Mouse (Mus musculus) MEL (cell line): ENCODE measurements at regions not wholly inside any gene's neighbourhood (a gene's known extent, or its start where the extent isn't known, plus 50 kb on each side); places are given as distances from the start of the nearest gene placed in this dataset.

Experiments used
- CHD2 ChIP-seq: IDR thresholded peaks from 2 replicates; pipeline ENCODE4 v1.6.1; 2011; ENCODE audit warnings: low read length, improper control_type of control experiment
- CTCF ChIP-seq, 3 experiments: IDR thresholded peaks in 2 of 3; conservative IDR thresholded peaks in 1 of 3; 2 replicates each; pipeline ENCODE4 v1.5.1; 2011 to 2012; ENCODE audit warnings: low read length in 3 of 3, low read depth in 2 of 3, mild to moderate bottlenecking in 2 of 3, improper control_type of control experiment in 1 of 3, inconsistent platforms in 1 of 3, mixed read lengths in 1 of 3, moderate library complexity in 1 of 3; ENCODE audit not compliant: control insufficient read depth in 1 of 3, insufficient read depth in 1 of 3, poor library complexity in 1 of 3, severe bottlenecking in 1 of 3
- E2F4 ChIP-seq: IDR thresholded peaks from 2 replicates; pipeline ENCODE4 v1.6.1; 2011; ENCODE audit warnings: low read depth, low read length, improper control_type of control experiment, borderline replicate concordance
- EP300 ChIP-seq, 2 experiments: IDR thresholded peaks; 2 replicates each; pipeline ENCODE4 v1.6.1; 2011; ENCODE audit warnings: improper control_type of control experiment in 2 of 2, low read length in 2 of 2, low read depth in 1 of 2, mild to moderate bottlenecking in 1 of 2
- HCFC1 ChIP-seq: IDR thresholded peaks from 2 replicates; pipeline ENCODE4 v1.6.1; 2012; ENCODE audit warnings: low read depth, mild to moderate bottlenecking, inconsistent platforms, low read length, improper control_type of control experiment, moderate library complexity
- MAX ChIP-seq: IDR thresholded peaks from 2 replicates; pipeline ENCODE4 v1.6.1; 2011; ENCODE audit warnings: low read length, improper control_type of control experiment
- MAZ ChIP-seq: IDR thresholded peaks from 2 replicates; pipeline ENCODE4 v1.6.1; 2012; ENCODE audit warnings: low read depth, mild to moderate bottlenecking, inconsistent platforms, low read length, improper control_type of control experiment
- POLR2A ChIP-seq, 2 experiments: IDR thresholded peaks; 2 replicates each; pipeline ENCODE4 v1.6.1; 2011 to 2012; ENCODE audit warnings: low read length in 2 of 2, mild to moderate bottlenecking in 2 of 2, control low read depth in 1 of 2, improper control_type of control experiment in 1 of 2, low read depth in 1 of 2, moderate library complexity in 1 of 2; ENCODE audit not compliant: control insufficient read depth in 1 of 2, insufficient read depth in 1 of 2, poor library complexity in 1 of 2
- POLR2AphosphoS2 ChIP-seq: IDR thresholded peaks from 2 replicates; pipeline ENCODE4 v1.6.1; 2011; ENCODE audit warnings: low read length, improper control_type of control experiment
- POLR2AphosphoS5 ChIP-seq: IDR thresholded peaks from 2 replicates; pipeline ENCODE4 v1.6.1; 2012; ENCODE audit warnings: low read depth, borderline replicate concordance, mild to moderate bottlenecking, inconsistent platforms, low read length, moderate library complexity, mixed read lengths
- RAD21 ChIP-seq: IDR thresholded peaks from 2 replicates; pipeline ENCODE4 v1.6.1; 2011; ENCODE audit warnings: mild to moderate bottlenecking, low read depth, low read length, improper control_type of control experiment
- SMC3 ChIP-seq: IDR thresholded peaks from 2 replicates; pipeline ENCODE4 v1.6.1; 2011; ENCODE audit warnings: low read depth, low read length, improper control_type of control experiment
- USF2 ChIP-seq, 2 experiments: IDR thresholded peaks; 2 replicates each; pipeline ENCODE4 v1.6.1; 2011 to 2012; ENCODE audit warnings: improper control_type of control experiment in 2 of 2, low read length in 2 of 2, borderline replicate concordance in 1 of 2, inconsistent platforms in 1 of 2, low read depth in 1 of 2, mild to moderate bottlenecking in 1 of 2; ENCODE audit not compliant: insufficient read depth in 1 of 2
- ZC3H11A ChIP-seq: IDR thresholded peaks from 2 replicates; pipeline ENCODE4 v1.6.1; 2012; ENCODE audit warnings: low read depth, mild to moderate bottlenecking, inconsistent platforms, low read length, improper control_type of control experiment

DNA sequence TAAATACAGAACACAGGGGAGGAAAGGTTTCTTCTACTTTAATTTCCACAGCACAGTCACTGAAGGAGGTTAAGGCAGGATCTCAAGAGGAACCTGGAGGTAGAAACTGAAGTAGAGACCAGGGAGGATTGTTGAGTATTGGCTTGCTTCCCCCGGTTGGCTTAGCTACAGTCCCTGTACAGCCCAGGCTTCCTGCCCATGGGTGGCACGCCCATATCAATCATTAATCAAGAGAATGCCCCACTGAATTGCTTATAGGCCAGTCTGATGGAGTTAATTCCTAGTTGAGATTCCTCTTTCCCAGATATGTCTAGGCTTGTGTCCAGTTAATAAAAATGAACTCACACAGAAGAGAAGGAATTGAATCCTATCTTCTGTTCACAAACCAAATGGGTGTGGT, 107.3 kb upstream of the Cox10 start:
- TF ChIP-seq POLR2A (IDR thresholded peaks at IDR 0.05; ENCODE audit: control insufficient read depth in 1 of 2, insufficient read depth in 1 of 2, low read depth in 1 of 2, low read length in 2 of 2, poor library complexity in 1 of 2) = no peak
- TF ChIP-seq CTCF (IDR thresholded peaks at IDR 0.05 in 2 of 3, conservative IDR thresholded peaks at IDR 0.05 in 1 of 3; ENCODE audit: control insufficient read depth in 1 of 3, insufficient read depth in 1 of 3, low read depth in 2 of 3, low read length in 3 of 3, poor library complexity in 1 of 3, severe bottlenecking in 1 of 3) = no peak
- TF ChIP-seq CHD2 = no peak
- no peak for TF ChIP-seq ZC3H11A
- no peak for TF ChIP-seq USF2 (IDR thresholded peaks at IDR 0.05; ENCODE audit: borderline replicate concordance in 1 of 2, insufficient read depth in 1 of 2, low read depth in 1 of 2, low read length in 2 of 2)
- no peak for TF ChIP-seq RAD21
- TF ChIP-seq SMC3 = no peak
- TF ChIP-seq POLR2AphosphoS5 = no peak
- no peak for TF ChIP-seq POLR2AphosphoS2
- TF ChIP-seq MAZ = no peak
- TF ChIP-seq E2F4 = no peak
- no peak for TF ChIP-seq HCFC1
- no peak for TF ChIP-seq MAX
- no peak for TF ChIP-seq EP300 (IDR thresholded peaks at IDR 0.05; ENCODE audit: low read depth in 1 of 2, low read length in 2 of 2)
